Mouse (Mus musculus): ENCODE measurements around the gene Hadh. TPM values are rescaled to one million over a fixed set of nuclear protein-coding genes. Genes with fewer than 3 reads are reported as not detected.

Gene Hadh
- 30.5 TPM for polyA plus RNA-seq (2015; fragmentation: Illumina TruSeq; extraction: RNeasy Lipid Tissue Mini Kit (QIAGEN cat#74804); ENCODE audit: insufficient read depth, low replicate concordance)

GRCm38 (mm10) chr3:131271559-131272373 is at the start of gene Hadh:
Gene Hadh (minus strand): TSS chr3:131272101.

GRCm38 (mm10) chr3:131302452-131303319 is 30.8 kb upstream of the Hadh start, which contains the start of gene Cyp2u1:
Gene Cyp2u1 (minus strand): TSS chr3:131303227.

Other genes starting within 250 kb of the Hadh start
- 54.2 TPM for gene Lef1, start 161.6 kb downstream of the Hadh start, polyA plus RNA-seq (2015; fragmentation: Illumina TruSeq; extraction: RNeasy Lipid Tissue Mini Kit (QIAGEN cat#74804); ENCODE audit: insufficient read depth, low replicate concordance)
- 1.1 TPM for gene Cyp2u1, start 31.1 kb upstream of the Hadh start, polyA plus RNA-seq (2015; fragmentation: Illumina TruSeq; extraction: RNeasy Lipid Tissue Mini Kit (QIAGEN cat#74804); ENCODE audit: insufficient read depth, low replicate concordance)
- 2.5 TPM for gene Sgms2, start 219.3 kb upstream of the Hadh start, polyA plus RNA-seq (2015; fragmentation: Illumina TruSeq; extraction: RNeasy Lipid Tissue Mini Kit (QIAGEN cat#74804); ENCODE audit: insufficient read depth, low replicate concordance)